Mouse (Mus musculus): ENCODE results near the gene Gpx4. TPM values are rescaled to one million over a fixed set of nuclear protein-coding genes. Genes with fewer than 3 reads are reported as not detected.

Gpx4 gene
- polyA plus RNA-seq, 1 experiment from 2014 or later = 594 TPM

DNA sequence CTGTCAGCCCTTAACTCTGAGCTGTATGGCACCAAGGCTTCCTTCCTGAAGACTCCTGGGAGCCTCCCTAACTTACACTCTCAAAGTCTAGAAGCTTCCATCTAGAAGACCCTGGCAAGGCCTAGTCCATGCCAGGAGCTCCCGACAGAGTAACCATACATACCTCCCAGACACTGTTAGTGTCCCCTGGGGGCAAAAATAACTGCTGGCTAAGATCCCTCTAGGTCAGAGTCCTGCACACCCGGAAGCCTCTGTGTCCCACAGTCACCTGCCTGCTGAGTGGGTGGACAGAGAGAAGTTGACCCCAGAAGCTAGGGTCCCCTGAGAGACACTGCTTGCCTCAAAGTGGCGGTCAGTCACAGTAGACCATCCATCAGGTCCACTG is 24.5 kb downstream of the Gpx4 start:
- Histone ChIP-seq H3K27me3 (ENCODE audit: control insufficient read depth, insufficient read depth, low read length) (no peaks in the 10 kb centered on the region), H3K9me3 (ENCODE audit: control insufficient read depth, low read length) (no peaks in the 10 kb centered on the region), H3K9ac (ENCODE audit: low read length) (0 out of 2 replicates have a peak overlapping the region, but pooled peaks have one; percentile 12), H3K4me3 (ENCODE audit: low read depth, low read length) (no peak overlapping the region), H3K4me2 (no peak overlapping the region), H3K4me1 (ENCODE audit: control insufficient read depth, insufficient read depth, low read length) (no peaks in the 10 kb centered on the region), H3K27ac (ENCODE audit: low read depth, low read length) (no peak overlapping the region), H3K36me3 (ENCODE audit: control insufficient read depth, insufficient read depth, low read length) (no peaks in the 10 kb centered on the region)
- ATAC-seq (ENCODE audit: low FRiP score) = no peak
- peak; percentile 49 for DNase-seq (ENCODE audit: low spot score, missing footprints)
- 87% methylated on average over 3 of the region's 3 CpGs for WGBS

DNA sequence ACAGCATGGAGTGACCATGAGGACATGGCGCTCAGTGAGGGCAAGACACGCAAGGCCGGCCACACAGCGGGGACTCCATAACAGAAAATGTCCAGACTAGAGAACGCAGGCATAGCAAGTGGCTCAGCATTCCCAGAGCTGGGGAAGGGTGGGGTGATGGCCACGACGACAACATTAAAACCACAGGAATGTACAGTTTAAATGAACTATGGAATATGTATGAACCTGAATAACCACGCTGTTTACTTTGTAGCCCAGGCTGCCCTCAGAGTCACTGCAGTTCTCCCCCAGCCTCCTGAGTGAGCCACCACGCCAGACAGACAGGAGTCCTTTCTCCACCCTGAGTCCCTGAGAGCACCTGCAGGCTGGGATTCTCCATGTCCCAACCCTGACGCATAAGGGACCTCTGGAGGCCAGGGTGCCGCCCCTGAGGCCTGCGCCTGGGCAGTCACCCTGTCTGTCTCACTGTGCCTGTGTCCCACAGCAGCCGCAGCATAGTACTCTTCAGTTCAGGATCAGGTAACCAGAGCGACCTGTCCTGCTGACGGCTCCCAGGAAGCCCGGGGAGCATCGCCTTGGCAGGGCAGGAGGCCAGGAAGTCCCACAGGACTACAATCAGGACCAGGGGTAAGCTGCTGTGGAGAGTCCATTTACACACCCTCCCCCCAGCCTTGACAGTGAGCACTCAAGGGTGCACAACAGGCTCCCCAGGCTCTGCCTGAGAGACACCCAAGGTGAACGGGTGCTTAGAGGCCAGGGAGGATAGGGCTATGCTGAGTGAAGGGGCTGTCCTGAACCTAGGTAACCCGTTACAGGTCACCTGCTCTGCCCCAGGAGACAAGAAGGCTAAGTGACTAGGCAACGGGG is 25.9 kb downstream of the Gpx4 start:
- Histone ChIP-seq H3K4me1 (ENCODE audit: control insufficient read depth, insufficient read depth, low read length) (no peaks in the 10 kb centered on the region), H3K4me2 (no peak overlapping the region), H3K36me3 (ENCODE audit: control insufficient read depth, insufficient read depth, low read length) (no peaks in the 10 kb centered on the region), H3K9ac (ENCODE audit: low read length) (no peak overlapping the region), H3K27me3 (ENCODE audit: control insufficient read depth, insufficient read depth, low read length) (no peaks in the 10 kb centered on the region), H3K9me3 (ENCODE audit: control insufficient read depth, low read length) (no peaks in the 10 kb centered on the region), H3K27ac (ENCODE audit: low read depth, low read length) (no peak overlapping the region), H3K4me3 (ENCODE audit: low read depth, low read length) (no peak overlapping the region)
- DNase-seq (ENCODE audit: low spot score, missing footprints) (peak; percentile 39), ATAC-seq (ENCODE audit: low FRiP score) (no peak)
- WGBS = 84% methylated on average over 20 of the region's 20 CpGs

GRCm38 (mm10) chr10:80074813-80075601 is 28.0 kb downstream of the Gpx4 start:
- Histone ChIP-seq H3K4me1 (ENCODE audit: control insufficient read depth, insufficient read depth, low read length) (no peaks in the 10 kb centered on the region), H3K4me2 (no peak overlapping the region), H3K9me3 (ENCODE audit: control insufficient read depth, low read length) (no peaks in the 10 kb centered on the region), H3K9ac (ENCODE audit: low read length) (no peak overlapping the region), H3K4me3 (ENCODE audit: low read depth, low read length) (no peak overlapping the region), H3K27me3 (ENCODE audit: control insufficient read depth, insufficient read depth, low read length) (no peaks in the 10 kb centered on the region), H3K36me3 (ENCODE audit: control insufficient read depth, insufficient read depth, low read length) (no peaks in the 10 kb centered on the region), H3K27ac (ENCODE audit: low read depth, low read length) (no peak overlapping the region)
- ATAC-seq (ENCODE audit: low FRiP score) (no peak), DNase-seq (ENCODE audit: low spot score, missing footprints) (peak; percentile 82)
- 18% methylated on average over 28 of the region's 28 CpGs for WGBS

DNA sequence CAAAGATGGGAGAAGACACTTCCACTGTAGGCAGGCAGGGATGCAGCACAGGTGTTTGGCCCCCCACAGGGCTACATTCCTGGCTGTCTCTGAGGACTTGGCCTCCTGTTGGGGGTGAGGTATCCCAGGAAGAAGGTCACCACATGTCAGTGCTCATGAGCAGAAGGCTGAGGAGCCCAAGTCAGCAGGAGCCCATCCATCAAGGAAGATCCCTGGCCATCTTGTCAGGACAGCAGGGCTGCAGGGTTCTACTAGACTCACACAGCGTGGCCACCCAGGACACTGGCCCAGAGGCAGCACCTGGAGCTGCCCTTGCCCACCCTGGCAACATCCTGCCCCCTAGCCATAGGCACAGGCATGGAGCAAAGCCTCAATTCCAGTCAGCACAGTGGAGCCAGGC is 29.0 kb downstream of the Gpx4 start:
- H3K4me2 ChIP-seq = no peak overlapping the region
- H3K9me3 ChIP-seq (ENCODE audit: control insufficient read depth, low read length) = no peaks in the 10 kb centered on the region
- WGBS = 37% methylated on average over 1 of the region's 1 CpGs
- ATAC-seq (ENCODE audit: low FRiP score) = no peak
- H3K4me3 ChIP-seq (ENCODE audit: low read depth, low read length) = no peak overlapping the region
- no peak overlapping the region for H3K9ac ChIP-seq (ENCODE audit: low read length)
- H3K27ac ChIP-seq (ENCODE audit: low read depth, low read length) = no peak overlapping the region
- no peaks in the 10 kb centered on the region for H3K36me3 ChIP-seq (ENCODE audit: control insufficient read depth, insufficient read depth, low read length)
- no peaks in the 10 kb centered on the region for H3K27me3 ChIP-seq (ENCODE audit: control insufficient read depth, insufficient read depth, low read length)
- peak; percentile 73 for DNase-seq (ENCODE audit: low spot score, missing footprints)
- H3K4me1 ChIP-seq (ENCODE audit: control insufficient read depth, insufficient read depth, low read length) = no peaks in the 10 kb centered on the region

DNA sequence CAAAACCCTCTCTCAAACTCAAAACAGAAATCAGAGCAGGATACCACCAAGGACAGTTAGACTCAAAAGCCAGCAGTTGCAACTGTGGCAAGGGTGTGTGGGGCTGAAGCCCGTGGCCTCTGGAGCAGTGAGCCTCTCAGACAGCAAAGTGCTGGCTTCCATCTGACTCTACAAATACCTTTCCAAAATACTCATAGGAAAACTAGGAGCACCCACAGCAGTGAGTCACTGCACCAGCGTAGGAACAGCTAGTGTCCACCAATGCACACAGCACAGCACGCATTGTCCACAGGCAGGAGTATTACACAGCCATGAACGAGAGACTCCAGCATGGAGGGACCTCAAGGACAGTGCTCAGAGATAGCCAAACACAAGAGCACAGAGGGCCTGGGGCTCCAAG is 29.4 kb downstream of the Gpx4 start:
- no peak for ATAC-seq (ENCODE audit: low FRiP score)

DNA sequence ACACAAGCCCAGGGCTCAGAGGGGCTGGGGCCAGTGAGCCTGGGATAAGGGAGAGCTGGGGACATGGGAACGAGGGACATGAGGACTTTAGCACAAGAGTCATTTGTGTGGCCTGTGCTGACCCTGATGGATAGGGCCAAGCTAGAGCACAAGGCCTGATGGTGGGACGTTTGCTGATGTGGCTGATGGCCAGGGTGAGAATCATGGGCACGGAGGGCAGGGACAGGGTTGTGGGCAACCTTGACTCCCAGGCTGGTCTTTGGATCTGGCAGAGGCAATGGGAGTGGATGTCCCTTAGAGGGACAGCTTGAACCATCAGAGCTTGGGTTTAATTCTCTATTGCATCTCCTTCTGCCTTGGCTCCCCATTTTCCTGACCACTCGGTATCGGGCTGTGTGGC is 30.3 kb downstream of the Gpx4 start:
- ATAC-seq (ENCODE audit: low FRiP score) = no peak
- 87% methylated on average over 5 of the region's 5 CpGs for WGBS

More for the DNA sequence above, 29.4 kb downstream of the Gpx4 start:
- Histone ChIP-seq H3K36me3 (ENCODE audit: control insufficient read depth, insufficient read depth, low read length) (0 out of 2 replicates have a peak, but pooled peaks cover 2% of the 10 kb centered on the region), H3K27me3 (ENCODE audit: control insufficient read depth, insufficient read depth, low read length) (no peaks in the 10 kb centered on the region), H3K27ac (ENCODE audit: low read depth, low read length) (no peak overlapping the region), H3K9me3 (ENCODE audit: control insufficient read depth, low read length) (no peaks in the 10 kb centered on the region), H3K9ac (ENCODE audit: low read length) (no peak overlapping the region), H3K4me2 (no peak overlapping the region), H3K4me1 (ENCODE audit: control insufficient read depth, insufficient read depth, low read length) (no peaks in the 10 kb centered on the region), H3K4me3 (ENCODE audit: low read depth, low read length) (no peak overlapping the region)
- peak; percentile 41 for DNase-seq (ENCODE audit: low spot score, missing footprints)
- 92% methylated on average over 4 of the region's 4 CpGs for WGBS

DNA sequence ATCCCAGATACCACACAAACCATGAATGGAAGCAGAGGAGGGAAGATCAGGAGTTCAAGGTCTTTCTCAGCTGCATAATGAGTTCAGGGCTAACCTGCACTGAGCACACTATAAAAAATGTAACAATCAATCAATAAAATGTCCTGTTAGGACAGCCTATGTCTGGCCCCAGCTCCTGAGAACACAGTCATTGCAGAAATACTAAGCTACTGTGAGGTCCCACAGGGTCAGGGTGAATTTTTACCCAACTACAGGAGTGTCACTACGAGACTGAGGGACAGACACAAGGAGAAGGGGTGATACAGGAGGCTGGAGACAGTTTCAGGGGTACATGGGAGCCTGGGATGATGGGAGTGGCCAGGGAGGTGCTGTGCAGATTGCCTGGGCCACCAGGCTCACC is 31.4 kb downstream of the Gpx4 start:
- 84% methylated on average over 1 of the region's 1 CpGs for WGBS
- Histone ChIP-seq H3K4me2 (no peak overlapping the region), H3K36me3 (ENCODE audit: control insufficient read depth, insufficient read depth, low read length) (0 out of 2 replicates have a peak, but pooled peaks cover 2% of the 10 kb centered on the region), H3K27ac (ENCODE audit: low read depth, low read length) (no peak overlapping the region), H3K9me3 (ENCODE audit: control insufficient read depth, low read length) (no peaks in the 10 kb centered on the region), H3K9ac (ENCODE audit: low read length) (no peak overlapping the region), H3K4me3 (ENCODE audit: low read depth, low read length) (no peak overlapping the region), H3K27me3 (ENCODE audit: control insufficient read depth, insufficient read depth, low read length) (no peaks in the 10 kb centered on the region), H3K4me1 (ENCODE audit: control insufficient read depth, insufficient read depth, low read length) (no peaks in the 10 kb centered on the region)
- DNase-seq (ENCODE audit: low spot score, missing footprints) (peak; percentile 6), ATAC-seq (ENCODE audit: low FRiP score) (no peak)

More for the DNA sequence above, 30.3 kb downstream of the Gpx4 start:
- no peak overlapping the region for H3K9ac ChIP-seq (ENCODE audit: low read length)
- no peak overlapping the region for H3K27ac ChIP-seq (ENCODE audit: low read depth, low read length)
- DNase-seq (ENCODE audit: low spot score, missing footprints) = peak; percentile 72
- no peaks in the 10 kb centered on the region for H3K4me1 ChIP-seq (ENCODE audit: control insufficient read depth, insufficient read depth, low read length)
- H3K4me3 ChIP-seq (ENCODE audit: low read depth, low read length) = no peak overlapping the region
- H3K9me3 ChIP-seq (ENCODE audit: control insufficient read depth, low read length) = no peaks in the 10 kb centered on the region
- H3K36me3 ChIP-seq (ENCODE audit: control insufficient read depth, insufficient read depth, low read length) = 0 out of 2 replicates have a peak, but pooled peaks cover 2% of the 10 kb centered on the region
- no peaks in the 10 kb centered on the region for H3K27me3 ChIP-seq (ENCODE audit: control insufficient read depth, insufficient read depth, low read length)
- H3K4me2 ChIP-seq = no peak overlapping the region

GRCm38 (mm10) chr10:80080396-80081070 is 33.6 kb downstream of the Gpx4 start:
- ATAC-seq (ENCODE audit: low FRiP score) = no peak
- Histone ChIP-seq H3K9ac (ENCODE audit: low read length) (no peak overlapping the region), H3K4me3 (ENCODE audit: low read depth, low read length) (no peak overlapping the region), H3K36me3 (ENCODE audit: control insufficient read depth, insufficient read depth, low read length) (0 out of 2 replicates have a peak, but pooled peaks cover 5% of the 10 kb centered on the region), H3K4me1 (ENCODE audit: control insufficient read depth, insufficient read depth, low read length) (no peaks in the 10 kb centered on the region), H3K9me3 (ENCODE audit: control insufficient read depth, low read length) (no peaks in the 10 kb centered on the region), H3K27ac (ENCODE audit: low read depth, low read length) (no peak overlapping the region), H3K27me3 (ENCODE audit: control insufficient read depth, insufficient read depth, low read length) (no peaks in the 10 kb centered on the region), H3K4me2 (no peak overlapping the region)
- WGBS = 85% methylated on average over 16 of the region's 16 CpGs
- DNase-seq (ENCODE audit: low spot score, missing footprints) = no peak
